Mouse (Mus musculus) left cerebral cortex, adult 11 months (tissue): ENCODE data around the gene Hoxd4.

Experiments
- DNase-seq: peaks from one replicate; pipeline ENCODE4 v3.0.0; 2022; ENCODE audit warnings: low spot score

Gene Hoxd4

GRCm38 (mm10) chr2:74711721-74712621 is at the start of gene Hoxd4, which contains the start of gene Hoxd3:
Gene Hoxd4, plus strand, starts transcription at chr2:74711929.
Gene Hoxd3, plus strand, starts transcription at chr2:74711927.
- DNase-seq, result no peak

GRCm38 (mm10) chr2:74663291-74663925 is 48.3 kb upstream of the Hoxd4 start:
- no peak for DNase-seq

GRCm38 (mm10) chr2:74666411-74666810 is 45.3 kb upstream of the Hoxd4 start:
- no peak for DNase-seq

GRCm38 (mm10) chr2:74667191-74667841 is 44.4 kb upstream of the Hoxd4 start:
- no peak for DNase-seq

- no peak for DNase-seq
These were observed 43.8 kb upstream of the Hoxd4 start, which contains the start of gene Hoxd13 for GRCm38 (mm10) chr2:74667842-74668357. Gene Hoxd13, plus strand, starts transcription at chr2:74668310.

- DNase-seq, result no peak
These were observed 43.1 kb upstream of the Hoxd4 start for GRCm38 (mm10) chr2:74668370-74669229.

DNA sequence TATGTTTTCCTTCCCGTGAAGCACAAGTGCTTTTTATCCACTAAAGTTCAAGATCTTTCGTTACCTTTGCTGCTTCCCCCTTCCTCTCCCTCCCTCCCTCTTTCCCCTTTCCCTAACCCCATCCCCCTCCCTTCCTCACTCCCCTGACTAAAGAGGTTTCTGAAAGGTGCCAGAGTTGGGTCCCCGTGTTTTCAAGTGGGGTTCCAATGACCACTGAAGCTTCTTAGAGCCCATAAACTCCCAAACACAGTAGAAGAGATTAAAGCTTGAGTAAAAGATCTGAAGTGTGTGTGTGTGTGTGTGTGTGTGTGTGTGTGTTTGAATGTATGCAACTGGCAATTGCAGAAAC is 42.5 kb upstream of the Hoxd4 start:
- DNase-seq, result no peak

- no peak for DNase-seq
These were observed 42.0 kb upstream of the Hoxd4 start for GRCm38 (mm10) chr2:74669650-74670235.

- no peak for DNase-seq
These were observed 41.0 kb upstream of the Hoxd4 start for GRCm38 (mm10) chr2:74670632-74671188.

DNA sequence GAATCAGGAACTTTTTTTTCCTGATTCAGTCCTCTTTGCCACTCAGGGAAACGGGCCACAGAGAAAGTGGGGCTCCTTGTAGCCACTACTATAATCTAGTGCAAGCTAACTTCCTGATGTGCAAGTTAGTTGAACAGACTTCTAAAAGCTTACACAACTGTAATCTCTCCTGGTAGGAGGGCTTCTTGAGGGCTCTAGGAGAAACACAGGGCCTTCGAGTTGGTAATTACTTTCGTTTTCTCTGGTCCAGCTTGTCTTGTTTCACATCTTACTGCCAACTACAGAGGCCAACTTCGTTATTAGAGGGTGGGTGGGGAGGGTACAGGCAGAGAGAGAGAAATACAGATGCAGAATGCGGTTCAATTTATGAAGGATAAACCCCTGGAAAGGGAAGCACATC is 39.9 kb upstream of the Hoxd4 start:
- no peak for DNase-seq

DNA sequence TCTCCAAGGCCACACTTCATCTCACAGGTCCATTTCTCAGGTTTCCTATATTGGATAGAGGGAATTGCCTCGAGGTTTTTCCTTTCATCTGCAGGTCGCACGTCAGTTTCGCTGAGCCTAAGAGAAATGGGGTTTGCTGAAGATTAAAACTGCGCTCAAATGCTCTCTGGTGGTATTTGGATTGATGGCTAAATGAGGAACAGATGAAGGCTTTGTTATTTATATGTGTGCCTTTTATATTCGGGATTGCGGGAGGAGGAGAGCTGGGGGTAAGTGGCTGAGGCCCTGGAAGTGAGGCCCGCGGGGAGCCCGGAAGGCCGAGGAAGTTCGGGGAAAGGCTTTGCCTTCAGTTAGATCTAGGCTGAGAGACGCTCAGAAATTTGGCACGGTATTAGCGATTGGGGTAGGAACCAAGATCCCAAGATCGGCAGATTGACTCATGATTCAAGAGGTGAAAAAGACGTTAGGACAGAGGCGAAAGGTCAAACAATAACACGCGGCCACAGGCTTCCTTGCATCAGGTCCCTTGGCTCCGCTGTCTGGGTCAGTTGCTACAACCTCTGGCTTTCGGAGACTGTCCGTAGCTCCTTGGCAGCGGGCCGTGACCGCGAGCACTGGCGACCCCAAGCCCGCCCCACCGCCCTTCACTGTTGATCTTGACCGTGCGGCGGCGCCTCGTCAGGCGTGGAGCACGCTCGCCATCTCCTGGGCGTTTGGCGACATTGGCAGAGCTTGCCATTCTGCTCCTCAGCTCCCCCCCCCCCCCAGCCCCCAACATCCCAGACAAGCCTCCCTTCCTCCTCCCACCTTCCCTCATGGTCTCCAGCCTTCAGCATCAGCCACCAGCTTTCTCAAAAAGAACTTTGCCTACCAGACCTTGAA is 39.0 kb upstream of the Hoxd4 start:
- DNase-seq, result no peak

DNA sequence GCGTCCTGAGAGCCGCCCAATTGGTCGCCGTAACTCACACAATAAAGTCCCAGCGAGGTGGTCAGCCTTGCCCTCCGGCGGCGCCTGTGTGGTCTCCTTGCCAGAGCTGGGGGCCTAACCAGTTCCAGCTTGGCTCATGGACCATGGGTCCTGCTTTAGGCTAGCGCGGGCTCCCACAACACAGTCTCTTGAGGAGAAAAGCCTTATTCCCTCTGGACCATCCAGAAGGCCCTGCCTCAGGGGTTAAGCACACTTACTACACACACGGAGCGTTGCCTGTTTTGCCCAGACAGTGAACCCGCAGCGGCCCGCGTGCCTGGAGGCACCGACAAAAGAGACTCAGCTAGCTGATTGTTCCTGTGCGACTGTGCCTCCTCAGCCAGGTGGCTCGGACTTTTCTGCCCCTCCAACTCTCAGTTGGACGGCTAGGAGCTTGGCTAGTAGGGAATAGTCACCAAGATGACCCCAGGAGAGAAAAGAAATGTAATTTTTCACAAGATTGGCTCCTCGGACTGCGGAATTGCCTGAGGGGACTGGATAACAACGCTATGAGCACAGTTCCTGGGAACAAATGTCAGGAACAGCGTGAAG is 37.8 kb upstream of the Hoxd4 start:
- DNase-seq, result no peak

- no peak for DNase-seq
These were observed 36.7 kb upstream of the Hoxd4 start, which contains the start of gene Hoxd12 for GRCm38 (mm10) chr2:74674881-74675665. Gene Hoxd12, plus strand, starts transcription at chr2:74675013.

DNA sequence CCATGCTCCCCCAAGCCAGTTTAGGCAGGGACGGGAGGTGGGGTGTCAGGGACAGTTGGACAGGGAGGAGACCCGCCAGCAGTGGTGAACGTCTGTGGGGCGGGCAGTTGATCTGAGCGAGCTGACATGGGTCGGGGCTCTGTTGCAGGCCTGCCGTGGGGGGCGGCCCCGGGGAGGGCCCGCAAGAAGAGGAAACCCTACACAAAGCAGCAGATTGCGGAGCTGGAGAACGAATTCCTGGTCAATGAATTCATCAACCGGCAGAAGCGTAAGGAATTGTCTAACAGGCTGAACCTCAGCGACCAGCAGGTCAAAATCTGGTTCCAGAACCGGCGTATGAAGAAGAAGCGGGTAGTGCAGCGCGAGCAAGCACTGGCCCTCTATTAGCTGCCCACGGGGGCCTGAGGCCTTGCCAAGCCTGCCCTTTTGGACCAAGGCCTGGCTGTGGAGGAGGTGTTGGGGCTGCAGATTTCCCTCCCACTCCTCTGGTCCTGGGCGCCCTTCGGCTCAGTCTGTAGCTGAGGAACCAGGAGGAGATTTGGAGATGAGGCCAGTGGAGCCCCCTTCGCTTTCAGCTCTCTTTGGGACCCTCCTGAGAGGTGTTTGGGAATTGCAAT is 36.0 kb upstream of the Hoxd4 start:
- DNase-seq, result no peak

DNA sequence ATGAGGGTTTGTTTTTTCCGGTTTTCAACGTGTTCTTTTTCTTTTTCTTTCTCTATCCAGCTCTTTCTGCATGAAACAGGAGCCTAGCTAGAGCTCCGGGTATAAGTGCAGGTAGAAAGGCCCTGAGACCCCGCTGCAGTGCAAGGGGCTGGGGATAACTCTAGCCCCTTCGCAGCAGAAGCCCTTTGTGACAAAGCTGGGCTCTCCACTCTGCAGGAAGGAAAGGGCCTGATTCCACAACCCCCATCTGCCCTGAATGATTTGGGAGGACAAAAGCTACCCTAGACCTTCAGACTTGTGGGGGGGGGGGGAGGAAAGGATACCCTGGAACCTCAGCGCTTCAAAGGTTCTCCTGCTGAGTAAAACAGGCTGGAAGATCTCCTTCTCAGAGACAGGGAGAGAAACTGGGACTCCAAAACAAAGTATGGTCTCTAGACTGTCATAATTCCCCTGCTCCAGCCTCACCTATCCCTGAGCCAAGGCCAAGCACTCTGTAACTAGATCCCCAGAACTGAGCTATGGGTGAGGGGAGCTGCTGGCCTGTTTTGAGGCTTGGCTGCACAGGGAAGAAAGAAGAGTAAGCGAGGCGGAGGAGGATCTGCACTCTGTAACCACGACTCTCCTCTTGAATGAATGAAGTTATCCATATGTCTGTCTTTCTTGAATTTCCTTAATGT is 35.2 kb upstream of the Hoxd4 start:
- no peak for DNase-seq

GRCm38 (mm10) chr2:74677106-74677505 is 34.6 kb upstream of the Hoxd4 start:
- no peak for DNase-seq

- DNase-seq, result no peak
These were observed 32.7 kb upstream of the Hoxd4 start, which contains the start of gene Hoxd11 for GRCm38 (mm10) chr2:74678891-74679595. Gene Hoxd11, plus strand, starts transcription at chr2:74679557.
